Mouse (Mus musculus): ENCODE data around the gene Gm7544.
"Not testable (repeated sequence)": the region's sequence is repeated elsewhere in the genome, so short reads cannot be mapped to it uniquely, and the experiment has no call there.

Gene Gm7544

GRCm38 (mm10) chr1:82913434-82913833, 42.4 kb downstream of the Gm7544 start:
- not testable (repeated sequence) for DNase-seq

GRCm38 (mm10) chr1:82913025-82913424, 42.8 kb downstream of the Gm7544 start, which contains the start of gene A030005L19Rik:
A030005L19Rik (plus strand) TSS chr1:82913325.
- no peak for DNase-seq

DNA sequence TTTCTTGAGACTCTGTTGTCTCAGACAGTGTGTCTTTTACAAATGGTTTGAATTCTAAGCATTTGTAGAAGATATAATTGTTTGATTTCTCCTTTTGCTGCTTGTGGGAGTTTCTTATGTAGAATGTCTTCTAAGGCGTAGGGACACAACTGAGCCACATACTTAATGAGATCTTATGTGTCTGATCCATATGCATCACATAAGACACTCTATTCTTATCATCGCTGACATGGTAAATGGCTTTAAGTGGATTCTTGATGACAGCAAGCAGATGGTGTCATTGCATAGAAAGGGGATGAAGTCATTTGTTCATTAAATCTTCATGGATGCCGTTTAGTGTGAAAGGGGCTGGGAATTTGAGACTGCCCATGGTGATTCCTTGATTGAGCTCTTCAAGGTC, 49.9 kb downstream of the Gm7544 start:
- no peak for DNase-seq
